Mouse (Mus musculus): ENCODE results near the gene Tmem240.
"Not testable (repeated sequence)": the region's sequence is repeated elsewhere in the genome, so short reads cannot be mapped to it uniquely, and the experiment has no call there.

Tmem240 gene

GRCm38 (mm10) chr4:155734951-155735702 lies 527 bp downstream of the Tmem240 start:
- DNase-seq (ENCODE audit: low read depth), result no peak

- DNase-seq (ENCODE audit: low read depth), result no peak
These were observed 1.2 kb downstream of the Tmem240 start for GRCm38 (mm10) chr4:155735788-155736187.

- no peak for DNase-seq (ENCODE audit: low read depth)
These were observed 1.8 kb downstream of the Tmem240 start for GRCm38 (mm10) chr4:155736421-155736820.

GRCm38 (mm10) chr4:155738262-155738661 lies 3.7 kb downstream of the Tmem240 start:
- DNase-seq (ENCODE audit: low read depth), result no peak

GRCm38 (mm10) chr4:155739152-155739551 lies 4.6 kb downstream of the Tmem240 start:
- no peak for DNase-seq (ENCODE audit: low read depth)

GRCm38 (mm10) chr4:155739741-155740636 lies 5.4 kb downstream of the Tmem240 start:
- DNase-seq (ENCODE audit: low read depth), result no peak

- DNase-seq (ENCODE audit: low read depth), result not testable (repeated sequence)
These were observed 6.1 kb downstream of the Tmem240 start for GRCm38 (mm10) chr4:155740681-155741080.

- no peak for DNase-seq (ENCODE audit: low read depth)
These were observed 8.1 kb downstream of the Tmem240 start for GRCm38 (mm10) chr4:155742684-155743083.

GRCm38 (mm10) chr4:155744474-155744873 lies 9.9 kb downstream of the Tmem240 start:
- no peak for DNase-seq (ENCODE audit: low read depth)

GRCm38 (mm10) chr4:155745136-155745535 lies 10.5 kb downstream of the Tmem240 start:
- no peak for DNase-seq (ENCODE audit: low read depth)

GRCm38 (mm10) chr4:155746036-155746548 lies 11.5 kb downstream of the Tmem240 start:
- no peak for DNase-seq (ENCODE audit: low read depth)

- DNase-seq (ENCODE audit: low read depth), result no peak
These were observed 12.2 kb downstream of the Tmem240 start for GRCm38 (mm10) chr4:155746575-155747490.

- no peak for DNase-seq (ENCODE audit: low read depth)
These were observed 22.4 kb downstream of the Tmem240 start for GRCm38 (mm10) chr4:155757011-155757410.

GRCm38 (mm10) chr4:155759862-155760612 lies 25.4 kb downstream of the Tmem240 start:
- DNase-seq (ENCODE audit: low read depth), result no peak

- peak; percentile 89 for DNase-seq (ENCODE audit: low read depth)
These were observed 26.2 kb downstream of the Tmem240 start, which contains the start of gene Atad3a for GRCm38 (mm10) chr4:155760613-155761355. Gene Atad3a (minus strand): TSS chr4:155761093.

- DNase-seq (ENCODE audit: low read depth), result no peak
These were observed 26.9 kb downstream of the Tmem240 start for GRCm38 (mm10) chr4:155761356-155762099.

- DNase-seq (ENCODE audit: low read depth), result no peak
These were observed 27.8 kb downstream of the Tmem240 start for GRCm38 (mm10) chr4:155762357-155762756.

- no peak for DNase-seq (ENCODE audit: low read depth)
These were observed 34.9 kb downstream of the Tmem240 start for GRCm38 (mm10) chr4:155769496-155769879.

GRCm38 (mm10) chr4:155769880-155770512 lies 35.4 kb downstream of the Tmem240 start:
- peak; percentile 81 for DNase-seq (ENCODE audit: low read depth)
